Mouse (Mus musculus) regulatory T cell (primary cell): ENCODE results near the gene Gm853.
"Not testable (repeated sequence)": the region's sequence is repeated elsewhere in the genome, so short reads cannot be mapped to it uniquely, and the experiment has no call there.

Experiments used
- in situ Hi-C: fragments of 300-600 bp; cut with MboI, MseI; formaldehyde crosslinking; loops from one replicate; pipeline ENCODE4 v1.15.1; 2025; ENCODE audit warnings: high pct_unique_total_duplicates

Gm853 gene

GRCm38 (mm10) chr4:130222179-130222578, at the start of gene Gm853:
Gene Gm853, minus strand, starts transcription at chr4:130222401.
- in situ Hi-C loops: no loop called here

GRCm38 (mm10) chr4:130270611-130271347, 48.6 kb upstream of the Gm853 start:
- in situ Hi-C loops: no loop called here

GRCm38 (mm10) chr4:130270089-130270488, 47.9 kb upstream of the Gm853 start:
- in situ Hi-C loops: no loop called here

GRCm38 (mm10) chr4:130268736-130269135, 46.5 kb upstream of the Gm853 start:
- in situ Hi-C loops: no loop called here

GRCm38 (mm10) chr4:130267069-130267468, 44.9 kb upstream of the Gm853 start:
- in situ Hi-C loops: no loop called here

- in situ Hi-C loops: no loop called here
Observed at GRCm38 (mm10) chr4:130266601-130267000, 44.4 kb upstream of the Gm853 start.

- in situ Hi-C loops: no loop called here
Observed at GRCm38 (mm10) chr4:130264698-130265349, 42.6 kb upstream of the Gm853 start.

GRCm38 (mm10) chr4:130264131-130264530, 41.9 kb upstream of the Gm853 start:
- in situ Hi-C loops: no loop called here

GRCm38 (mm10) chr4:130260406-130260805, 38.2 kb upstream of the Gm853 start:
- in situ Hi-C loops: no loop called here

- in situ Hi-C loops: no loop called here
Observed at GRCm38 (mm10) chr4:130252441-130253157, 30.4 kb upstream of the Gm853 start.

GRCm38 (mm10) chr4:130251763-130252162, 29.6 kb upstream of the Gm853 start:
- in situ Hi-C loops: no loop called here

- in situ Hi-C loops: no loop called here
Observed at GRCm38 (mm10) chr4:130251172-130251705, 29.0 kb upstream of the Gm853 start.

- in situ Hi-C loops: no loop called here
Observed at GRCm38 (mm10) chr4:130248636-130249035, 26.4 kb upstream of the Gm853 start.

- in situ Hi-C loops: no loop called here
Observed at GRCm38 (mm10) chr4:130246132-130246531, 23.9 kb upstream of the Gm853 start.

GRCm38 (mm10) chr4:130244749-130245148, 22.5 kb upstream of the Gm853 start:
- in situ Hi-C loops: no loop called here

GRCm38 (mm10) chr4:130243621-130244020, 21.4 kb upstream of the Gm853 start:
- in situ Hi-C loops: not testable (repeated sequence)

- in situ Hi-C loops: no loop called here
Observed at GRCm38 (mm10) chr4:130242956-130243355, 20.8 kb upstream of the Gm853 start.

- in situ Hi-C loops: no loop called here
Observed at GRCm38 (mm10) chr4:130240695-130241094, 18.5 kb upstream of the Gm853 start.

- in situ Hi-C loops: no loop called here
Observed at GRCm38 (mm10) chr4:130237607-130238006, 15.4 kb upstream of the Gm853 start.

- in situ Hi-C loops: no loop called here
Observed at GRCm38 (mm10) chr4:130236361-130236760, 14.2 kb upstream of the Gm853 start.

- in situ Hi-C loops: no loop called here
Observed at GRCm38 (mm10) chr4:130224071-130224470, 1.9 kb upstream of the Gm853 start.

- in situ Hi-C loops: no loop called here
Observed at GRCm38 (mm10) chr4:130220176-130220575, 2.0 kb downstream of the Gm853 start.
